In the genomic region with DNA sequence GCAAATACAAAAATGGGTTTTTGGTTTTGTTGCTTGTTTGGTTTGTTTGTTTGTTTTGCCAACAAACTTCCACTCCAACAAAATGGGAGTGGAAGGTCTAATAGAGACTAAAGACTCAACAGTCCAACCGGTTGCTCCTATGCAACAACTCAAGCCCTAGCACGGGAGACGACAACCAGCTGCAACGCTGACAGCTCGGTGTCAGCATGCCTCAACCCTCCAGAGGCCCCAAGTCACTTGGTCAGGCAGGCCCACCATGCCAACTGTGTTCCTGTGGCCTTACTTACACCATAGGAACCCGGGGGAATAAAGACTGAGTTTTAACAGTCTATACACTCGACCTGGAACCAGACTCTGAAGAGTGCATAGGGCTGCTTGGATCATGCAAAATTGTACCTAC, we compare ENCODE assay signal across 8 mouse cellular contexts. TPM values are rescaled to one million over a fixed set of nuclear protein-coding genes. Genes with fewer than 3 reads are reported as not detected.
A peak's percentile ranks its signal among the peaks of the same experiment; 100 is the strongest.
DNase-seq lines count a peak whose midpoint lies in the region; ATAC-seq lines count a peak whose summit lies in the region.

No protein-coding gene starts in this region.

- H3K27me3 ChIP-seq in forebrain, embryonic 16.5 days (replicated peaks; ENCODE audit: control insufficient read depth, insufficient read depth, low read length): no peaks in the 10 kb centered on the region
- H3K27me3 ChIP-seq in liver, embryonic 15.5 days: peaks cover 6% of the 10 kb centered on the region

- WGBS in forebrain, embryonic 16.5 days: 3% methylated on average over 7 of the region's 7 CpGs
- WGBS in liver, embryonic 15.5 days (ENCODE audit: insufficient replicate concordance): 3% methylated on average over 7 of the region's 7 CpGs

- H3K4me1 ChIP-seq in forebrain, embryonic 16.5 days (replicated peaks; ENCODE audit: control insufficient read depth, insufficient read depth, low read length): peaks cover 22% of the 10 kb centered on the region
- peaks cover 25% of the 10 kb centered on the region for H3K4me1 ChIP-seq in liver, embryonic 15.5 days (replicated peaks)

- no peak; the same call in 1 of the 2 replicates for ATAC-seq in forebrain, embryonic 16.5 days
- no peak for ATAC-seq in liver, embryonic 15.5 days (ENCODE audit: insufficient read depth)

- H3K9me3 ChIP-seq in forebrain, embryonic 16.5 days (ENCODE audit: control insufficient read depth, low read length): no peaks in the 10 kb centered on the region
- no peaks in the 10 kb centered on the region for H3K9me3 ChIP-seq in liver, embryonic 15.5 days (replicated peaks)

- H3K4me3 ChIP-seq in forebrain, embryonic 16.5 days (replicated peaks; ENCODE audit: low read length): peak overlapping the region; percentile 99
- H3K4me3 ChIP-seq in liver, embryonic 15.5 days (replicated peaks): peak overlapping the region; percentile 93

- no peaks in the 10 kb centered on the region for H3K36me3 ChIP-seq in forebrain, embryonic 16.5 days (ENCODE audit: control insufficient read depth, insufficient read depth)
- peaks cover 10% of the 10 kb centered on the region for H3K36me3 ChIP-seq in liver, embryonic 15.5 days (replicated peaks)

- no peak overlapping the region for H3K27ac ChIP-seq in forebrain, embryonic 16.5 days (ENCODE audit: low read length)
- peak overlapping the region; percentile 54 for H3K27ac ChIP-seq in liver, embryonic 15.5 days (replicated peaks)

- H3K9ac ChIP-seq in forebrain, embryonic 16.5 days (replicated peaks; ENCODE audit: low read depth, low read length): peak overlapping the region; percentile 93
- H3K9ac ChIP-seq in liver, embryonic 15.5 days: peak overlapping the region; percentile 87

- peak overlapping the region; percentile 96 for H3K4me2 ChIP-seq in forebrain, embryonic 16.5 days (ENCODE audit: low read length)
- H3K4me2 ChIP-seq in liver, embryonic 15.5 days: peak overlapping the region; percentile 87

- DNase-seq in kidney, adult 9 months: peak; percentile 13
- DNase-seq in kidney, postnatal 36 days: no peak
- DNase-seq in R1 (ENCODE audit: low read depth, low spot score): peak; percentile 50
- no peak for DNase-seq in ovary, adult 18-20 months (ENCODE audit: low spot score)
- DNase-seq in layer of hippocampus, adult 9-11 months: no peak
- DNase-seq in urinary bladder, adult 18-20 months (ENCODE audit: low spot score in 2 of 2): no peak

RNA-seq across cellular contexts. Expression of gene Kctd3, which starts 0.8 kb away (rescaled TPM):
- 43.9 and 46.7 TPM in 2 replicates for polyA plus RNA-seq in forebrain, embryonic 16.5 days (2015; fragmentation: Nextera tagmentation; extraction: Ambion mirVana)
- polyA plus RNA-seq in liver, embryonic 15.5 days (2015; fragmentation: Nextera tagmentation; extraction: Ambion mirVana): 9.4 and 11.7 TPM in 2 replicates

Comparison
In these comparisons a context has a peak if more than half of its experiments do, and no peak if none do; other contexts are left out.
1. DNase-seq: peak in kidney, adult 9 months (single experiment) and R1 (single experiment); none in kidney, postnatal 36 days (0 of 2), ovary, adult 18-20 months (single experiment), layer of hippocampus, adult 9-11 months (single experiment) and urinary bladder, adult 18-20 months (0 of 2).